Mouse (Mus musculus): ENCODE measurements around the gene Spon1.

The Spon1 gene

GRCm38 (mm10) chr7:114058927-114059441 lies 293.2 kb downstream of the Spon1 start:
- in situ Hi-C loops (cut with MboI): no loop called here

- in situ Hi-C loops (cut with MboI): no loop called here
Observed at GRCm38 (mm10) chr7:114060445-114060844, 294.6 kb downstream of the Spon1 start.

- in situ Hi-C loops (cut with MboI): no loop called here
Observed at GRCm38 (mm10) chr7:114062451-114062850, 296.7 kb downstream of the Spon1 start.

- in situ Hi-C loops (cut with MboI): no loop called here
Observed at GRCm38 (mm10) chr7:114063534-114063933, 297.7 kb downstream of the Spon1 start.

GRCm38 (mm10) chr7:114063966-114064365 lies 298.2 kb downstream of the Spon1 start:
- in situ Hi-C loops (cut with MboI): no loop called here

- in situ Hi-C loops (cut with MboI): loop anchor here (5.0 kb wide), 1 partner anchor 132 kb away; no protein-coding TSS in a partner anchor
Observed at GRCm38 (mm10) chr7:114065407-114066185, 299.8 kb downstream of the Spon1 start.

- in situ Hi-C loops (cut with MboI): loop anchor here (5.0 kb wide), 1 partner anchor 131 kb away; no protein-coding TSS in a partner anchor
Observed at GRCm38 (mm10) chr7:114066529-114067178, 300.9 kb downstream of the Spon1 start.

GRCm38 (mm10) chr7:114068956-114069533 lies 303.2 kb downstream of the Spon1 start:
- in situ Hi-C loops (cut with MboI): loop anchor here (5.0 kb wide), 1 partner anchor 128 kb away; no protein-coding TSS in a partner anchor

- in situ Hi-C loops (cut with MboI): loop anchor here (5.0 kb wide), 1 partner anchor 127 kb away; no protein-coding TSS in a partner anchor
Observed at GRCm38 (mm10) chr7:114069726-114070457, 304.1 kb downstream of the Spon1 start.

- in situ Hi-C loops (cut with MboI): no loop called here
Observed at GRCm38 (mm10) chr7:114070458-114070840, 304.7 kb downstream of the Spon1 start.

- in situ Hi-C loops (cut with MboI): no loop called here
Observed at GRCm38 (mm10) chr7:114071395-114071794, 305.6 kb downstream of the Spon1 start.

- in situ Hi-C loops (cut with MboI): no loop called here
Observed at GRCm38 (mm10) chr7:114071851-114072616, 306.2 kb downstream of the Spon1 start.

- in situ Hi-C loops (cut with MboI): no loop called here
Observed at GRCm38 (mm10) chr7:114074133-114074532, 308.3 kb downstream of the Spon1 start.

GRCm38 (mm10) chr7:114074595-114074994 lies 308.8 kb downstream of the Spon1 start:
- in situ Hi-C loops (cut with MboI): no loop called here

- in situ Hi-C loops (cut with MboI): no loop called here
Observed at GRCm38 (mm10) chr7:114079343-114079742, 313.5 kb downstream of the Spon1 start.

GRCm38 (mm10) chr7:114080250-114080649 lies 314.5 kb downstream of the Spon1 start:
- in situ Hi-C loops (cut with MboI): no loop called here

GRCm38 (mm10) chr7:114081633-114082420 lies 316.0 kb downstream of the Spon1 start:
- in situ Hi-C loops (cut with MboI): no loop called here

- in situ Hi-C loops (cut with MboI): no loop called here
Observed at GRCm38 (mm10) chr7:114083088-114083487, 317.3 kb downstream of the Spon1 start.

- in situ Hi-C loops (cut with MboI): no loop called here
Observed at GRCm38 (mm10) chr7:114083760-114084159, 318.0 kb downstream of the Spon1 start.

All from mature B cell (primary cell).